ENCODE assay signal across 12 mouse cellular contexts in the genomic region with DNA sequence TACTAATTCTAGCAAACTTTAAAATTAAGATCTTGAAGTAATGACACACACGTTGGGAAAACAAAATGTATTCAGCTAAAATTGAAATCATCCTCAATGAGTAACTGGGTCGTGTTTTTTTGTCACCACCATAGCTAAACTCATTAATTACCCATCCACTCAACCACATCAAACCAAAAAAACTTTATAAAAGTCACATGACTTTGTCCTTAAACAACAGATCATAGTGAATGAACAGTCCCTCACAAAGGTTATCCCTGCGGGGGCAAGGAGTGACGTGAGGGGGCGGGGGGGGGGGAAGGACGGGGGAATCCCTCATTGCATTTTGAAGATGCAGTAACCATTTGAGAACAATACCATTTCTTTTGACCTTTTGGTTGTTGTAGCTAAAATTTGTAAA. TPM values are rescaled to one million over a fixed set of nuclear protein-coding genes. Genes with fewer than 3 reads are reported as not detected.
DNase-seq lines count a peak whose midpoint lies in the region; ATAC-seq and TF ChIP-seq lines count a peak whose summit lies in the region.
"Had no signal": no experiment of that assay in that cellular context is flagged by ENCODE, and none has a peak within 500 bp of the region (broad histone marks: within the 10 kb centered on the region; RNA-seq: fewer than 3 reads in every experiment).

No protein-coding gene starts in this region.

- no peaks in the 10 kb centered on the region for H3K4me1 ChIP-seq in heart, postnatal 0 days (ENCODE audit: control insufficient read depth, insufficient read depth)
- H3K4me1 ChIP-seq in liver, embryonic 13.5 days (replicated peaks), result no peaks in the 10 kb centered on the region
- H3K4me1 ChIP-seq: liver, embryonic 15.5 days had no signal

- no peak for DNase-seq in heart, postnatal 0 days (ENCODE audit: low spot score)
- DNase-seq in heart, adult 8-10 months (ENCODE audit: low spot score), result no peak
- peak; percentile 39 for DNase-seq in CD4-positive helper T cell, adult 2 months (ENCODE audit: low read depth, low spot score)
- DNase-seq in c-Kit-negative CD71-positive TER-119-positive erythroid progenitor cells, embryonic 14.5 days (ENCODE audit: low read depth, low spot score), result peak; percentile 1
- no peak for DNase-seq in liver, embryonic 13.5 days
- DNase-seq in thymus, postnatal 25 days, result no peak
- DNase-seq in left cerebral cortex, adult 18-20 months (ENCODE audit: low spot score in 2 of 2), result no peak
- DNase-seq: adrenal gland, adult 2 months; right cerebral cortex, postnatal 14 days had no signal

- no peak for TF ChIP-seq CTCF in heart, postnatal 0 days (IDR thresholded peaks at IDR 0.05; ENCODE audit: low read depth)

- peak overlapping the region; percentile 28 for H3K4me2 ChIP-seq in heart, postnatal 0 days (ENCODE audit: low read depth, low read length)
- H3K4me2 ChIP-seq in liver, embryonic 13.5 days, result peak overlapping the region; percentile 14; the same call in 1 of the 2 replicates
- H3K4me2 ChIP-seq: liver, embryonic 15.5 days had no signal

- no peak overlapping the region for H3K27ac ChIP-seq in heart, postnatal 0 days (ENCODE audit: low read depth)
- H3K27ac ChIP-seq in liver, embryonic 13.5 days, result no peak overlapping the region

- 52% methylated on average over 5 of the region's 6 CpGs for WGBS in heart, postnatal 0 days
- WGBS in liver, embryonic 13.5 days (ENCODE audit: insufficient replicate concordance), result 52% methylated on average over 5 of the region's 6 CpGs

- no peaks in the 10 kb centered on the region for H3K9me3 ChIP-seq in heart, postnatal 0 days (replicated peaks; ENCODE audit: control insufficient read depth, low read length)
- H3K9me3 ChIP-seq in liver, embryonic 13.5 days (replicated peaks), result no peaks in the 10 kb centered on the region
- H3K9me3 ChIP-seq: liver, embryonic 15.5 days had no signal

- H3K36me3 ChIP-seq in heart, postnatal 0 days (replicated peaks; ENCODE audit: control insufficient read depth, insufficient read depth, low read length), result no peaks in the 10 kb centered on the region
- H3K36me3 ChIP-seq in liver, embryonic 13.5 days, result no peaks in the 10 kb centered on the region
- H3K36me3 ChIP-seq: liver, embryonic 15.5 days had no signal

- no peak overlapping the region for H3K9ac ChIP-seq in heart, postnatal 0 days (replicated peaks; ENCODE audit: low read depth, low read length)
- H3K9ac ChIP-seq in liver, embryonic 13.5 days, result no peak overlapping the region

- no peak overlapping the region for H3K4me3 ChIP-seq in heart, postnatal 0 days (ENCODE audit: low read depth, low read length)
- no peak overlapping the region for H3K4me3 ChIP-seq in liver, embryonic 13.5 days (replicated peaks)
- H3K4me3 ChIP-seq: myocyte had no signal

- ATAC-seq in heart, postnatal 0 days (ENCODE audit: insufficient read depth, low read depth), result no peak
- no peak for ATAC-seq in liver, embryonic 13.5 days (ENCODE audit: low read depth)
- no peak for ATAC-seq in monocyte, adult 5-6 weeks (replicated peaks; ENCODE audit: insufficient number of reproducible peaks, low FRiP score, low TSS enrichment, poor library complexity, severe bottlenecking)

- H3K27me3 ChIP-seq in heart, postnatal 0 days (ENCODE audit: control insufficient read depth, insufficient read depth, low read length), result no peaks in the 10 kb centered on the region
- H3K27me3 ChIP-seq in liver, embryonic 13.5 days, result no peaks in the 10 kb centered on the region
- H3K27me3 ChIP-seq: liver, embryonic 15.5 days had no signal

- TF ChIP-seq EP300 in heart, postnatal 0 days (IDR thresholded peaks at IDR 0.05; ENCODE audit: low read depth), result no peak

RNA-seq across cellular contexts. Expression of a gene that starts 0.6 kb away (rescaled TPM):
- 11.4 and 17.1 TPM in 2 replicates for total RNA-seq in heart, postnatal 0 days (2014; rRNA removed; ENCODE audit: low replicate concordance)
- not detected in 2 replicates for polyA plus RNA-seq in heart, postnatal 0 days (2015; fragmentation: Nextera tagmentation; extraction: Ambion mirVana)
- 10 to 100 TPM in 2 of 4 experiments, not detected in 2; 17.7 to 22.4 TPM for total RNA-seq in heart, adult 8-10 months (2022)
- 4.6 and 5.0 TPM in 2 replicates for polyA plus RNA-seq in liver, embryonic 13.5 days (2015; fragmentation: Nextera tagmentation; extraction: Ambion mirVana)
- 10 to 100 TPM in 1 of 2 experiments, not detected in 1; 21.1 TPM for total RNA-seq in left cerebral cortex, adult 18-20 months (2021)
- 31.4 to 35.3 TPM (median 33.0 TPM) in 3 replicates for total RNA-seq in monocyte, adult 5-6 weeks (2017)
- polyA plus RNA-seq: adrenal gland, adult 2 months; myocyte had no signal

RNA-seq across cellular contexts. Expression of a gene that starts 40.3 kb away (rescaled TPM):
- 15.8 and 16.8 TPM in 2 replicates for total RNA-seq in heart, postnatal 0 days (2014; rRNA removed; ENCODE audit: low replicate concordance)
- not detected in 2 replicates for polyA plus RNA-seq in heart, postnatal 0 days (2015; fragmentation: Nextera tagmentation; extraction: Ambion mirVana)
- 10 to 100 TPM in 2 of 4 experiments, under 1 TPM in 2; 0.12 to 69.5 (median 30.5) TPM for total RNA-seq in heart, adult 8-10 months (2022)
- 10.6 and 12.1 TPM in 2 replicates for polyA plus RNA-seq in liver, embryonic 13.5 days (2015; fragmentation: Nextera tagmentation; extraction: Ambion mirVana)
- 10 to 100 TPM in 1 of 2 experiments, not detected in 1; 50.0 TPM for total RNA-seq in left cerebral cortex, adult 18-20 months (2021)
- total RNA-seq in monocyte, adult 5-6 weeks (2017), result 134 to 227 TPM (median 223 TPM) in 3 replicates
- polyA plus RNA-seq: adrenal gland, adult 2 months; myocyte had no signal

Comparison
In these comparisons a context has a peak if more than half of its experiments do, and no peak if none do; other contexts are left out.
1. DNase-seq: peak in CD4-positive helper T cell, adult 2 months (single experiment) and c-Kit-negative CD71-positive TER-119-positive erythroid progenitor cells, embryonic 14.5 days (single experiment); none in heart, postnatal 0 days (single experiment), heart, adult 8-10 months (single experiment), liver, embryonic 13.5 days (single experiment), thymus, postnatal 25 days (single experiment) and left cerebral cortex, adult 18-20 months (0 of 2).